Mouse (Mus musculus) heart, adult 2 months (tissue): ENCODE data around the gene Adgrv1.

Source experiments
- CTCF ChIP-seq: fragments of 200-600 bp; IDR thresholded peaks from 2 replicates; pipeline ENCODE4 v1.8.1; 2022; ENCODE audit warnings: antibody characterized with exemption, mild to moderate bottlenecking, moderate library complexity
- EP300 ChIP-seq: fragments of 200-500 bp; IDR thresholded peaks from 2 replicates; pipeline ENCODE4 v1.6.1; 2011; ENCODE audit warnings: low read depth, low read length, control low read depth; ENCODE audit not compliant: insufficient read depth
- POLR2A ChIP-seq: fragments of 200-500 bp; IDR thresholded peaks from 2 replicates; pipeline ENCODE4 v1.6.1; 2011; ENCODE audit warnings: mild to moderate bottlenecking, low read depth, low read length, control low read depth; ENCODE audit not compliant: insufficient read depth

DNA sequence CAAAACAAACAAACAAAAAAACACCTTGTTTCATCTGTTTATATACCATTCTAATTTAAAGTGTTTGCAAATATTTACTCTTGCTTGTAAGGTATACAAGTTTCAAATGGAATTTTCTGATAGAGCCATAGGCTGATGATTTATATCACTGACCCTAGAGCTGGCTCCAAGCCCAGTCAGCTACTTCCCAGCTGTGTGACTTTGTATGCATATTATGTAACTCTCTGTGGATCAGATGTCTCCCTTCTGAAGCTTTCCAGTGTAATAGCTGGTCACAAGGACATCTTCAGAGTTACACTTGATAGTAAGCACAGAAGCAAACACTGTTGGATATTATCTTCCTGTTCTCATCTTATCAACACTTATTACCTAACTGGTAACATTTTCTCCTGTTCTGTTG lies 400.1 kb downstream of the Adgrv1 start:
- no peak for TF ChIP-seq POLR2A
- TF ChIP-seq CTCF: no peak
- no peak for TF ChIP-seq EP300
